Mouse (Mus musculus) liver, embryonic 11.5 days (tissue): ENCODE data around the gene Fbxl3. TPM values are rescaled to one million over a fixed set of nuclear protein-coding genes. Genes with fewer than 3 reads are reported as not detected.

Experiments used
- ATAC-seq: fragments of 200-750 bp; cut with Nextera tagmentation; replicated peaks from 2 replicates; pipeline ENCODE4 v1.8.0; 2017; ENCODE audit warnings: moderate number of reproducible peaks, mild to moderate bottlenecking, moderate TSS enrichment, moderate library complexity; ENCODE audit not compliant: low FRiP score
- DNase-seq: peaks from one replicate; pipeline ENCODE4 v3.0.0-alpha.2; 2017; ENCODE audit warnings: low spot score
- H3K27ac ChIP-seq: fragments of 300-500 bp; sonication (generic); 2 replicates; pipeline ENCODE4 v1.5.1; 2014; ENCODE audit warnings: mild to moderate bottlenecking, low read depth, low read length, control low read depth
- H3K27me3 ChIP-seq: fragments of 300-500 bp; sonication (generic); replicated peaks from 2 replicates; pipeline ENCODE4 v1.6.1; 2014; ENCODE audit warnings: low read length, mixed read lengths; ENCODE audit not compliant: control insufficient read depth, insufficient read depth
- H3K36me3 ChIP-seq: fragments of 300-500 bp; sonication (generic); 2 replicates; pipeline ENCODE4 v1.6.1; 2014; ENCODE audit warnings: mild to moderate bottlenecking, low read length, moderate library complexity, mixed read lengths; ENCODE audit not compliant: control insufficient read depth, insufficient read depth
- H3K4me1 ChIP-seq: fragments of 300-500 bp; sonication (generic); replicated peaks from 2 replicates; pipeline ENCODE4 v1.6.1; 2014; ENCODE audit warnings: low read length, mixed read lengths; ENCODE audit not compliant: control insufficient read depth, insufficient read depth
- H3K4me2 ChIP-seq: fragments of 300-500 bp; sonication (generic); 2 replicates; pipeline ENCODE4 v1.6.1; 2014; ENCODE audit warnings: mild to moderate bottlenecking, control low read depth, moderate library complexity
- H3K4me3 ChIP-seq: fragments of 300-500 bp; sonication (generic); 2 replicates; pipeline ENCODE4 v1.5.1; 2014; ENCODE audit warnings: low read depth, low read length, control low read depth
- H3K9ac ChIP-seq: fragments of 300-500 bp; sonication (generic); 2 replicates; pipeline ENCODE4 v1.6.1; 2014; ENCODE audit warnings: low read depth, low read length, control low read depth
- H3K9me3 ChIP-seq: fragments of 300-500 bp; sonication (generic); 2 replicates; pipeline ENCODE4 v1.6.1; 2016; ENCODE audit warnings: low read length, inconsistent platforms, mixed read lengths; ENCODE audit not compliant: control insufficient read depth
- WGBS: fragments of 180-500 bp; shearing (Covaris S2); extraction: QIAGEN DNeasy Blood & Tissue Kit; methylation state at CpG from one replicate; pipeline ENCODE4 v1.1.7; 2014; 5-methylcytosine and 5-hydroxymethylcytosine counted together
- polyA plus RNA-seq: library from polyadenylated mRNA; unstranded; fragments of >200 nt; fragmentation: Nextera tagmentation; extraction: Ambion mirVana; gene quantifications from 2 replicates; pipeline ENCODE4 v1.2.1, GENCODE M21; 2014

The Fbxl3 gene
- polyA plus RNA-seq, 1 experiment from 2014 or later: 15.1 TPM

- H3K36me3 ChIP-seq: no peaks in the 10 kb centered on the region
- no peak overlapping the region for H3K4me2 ChIP-seq
- WGBS: 73% methylated on average over 3 of the region's 3 CpGs
- no peak for DNase-seq
- H3K27ac ChIP-seq: no peak overlapping the region
- ATAC-seq: no peak
- H3K9me3 ChIP-seq: no peaks in the 10 kb centered on the region
- H3K4me1 ChIP-seq: no peaks in the 10 kb centered on the region
- no peak overlapping the region for H3K4me3 ChIP-seq
- no peaks in the 10 kb centered on the region for H3K27me3 ChIP-seq
- H3K9ac ChIP-seq: no peak overlapping the region
These were observed 62.4 kb downstream of the Fbxl3 start for GRCm38 (mm10) chr14:103037016-103037415.

GRCm38 (mm10) chr14:103034076-103034475 is 65.3 kb downstream of the Fbxl3 start:
- no peak overlapping the region for H3K4me2 ChIP-seq
- 84% methylated on average over 9 of the region's 9 CpGs for WGBS
- no peak overlapping the region for H3K9ac ChIP-seq
- no peak overlapping the region for H3K4me3 ChIP-seq
- H3K27me3 ChIP-seq: no peaks in the 10 kb centered on the region
- no peaks in the 10 kb centered on the region for H3K4me1 ChIP-seq
- no peaks in the 10 kb centered on the region for H3K36me3 ChIP-seq
- H3K27ac ChIP-seq: no peak overlapping the region
- DNase-seq (no peak), ATAC-seq (no peak)
- no peaks in the 10 kb centered on the region for H3K9me3 ChIP-seq

GRCm38 (mm10) chr14:103033271-103033823 is 66.0 kb downstream of the Fbxl3 start:
- Histone ChIP-seq H3K27me3 (no peaks in the 10 kb centered on the region), H3K4me3 (no peak overlapping the region), H3K4me1 (no peaks in the 10 kb centered on the region), H3K9me3 (no peaks in the 10 kb centered on the region), H3K27ac (no peak overlapping the region), H3K4me2 (no peak overlapping the region), H3K9ac (no peak overlapping the region), H3K36me3 (no peaks in the 10 kb centered on the region)
- 57% methylated on average over 10 of the region's 10 CpGs for WGBS
- DNase-seq (no peak), ATAC-seq (peak; percentile 41; the same call in 1 of the 2 replicates)

Other genes starting within 250 kb of the Fbxl3 start
- gene Kctd12, start 116.9 kb downstream of the Fbxl3 start, polyA plus RNA-seq: 5.8 TPM in 2 replicates
- gene Acod1, start 52.6 kb downstream of the Fbxl3 start, polyA plus RNA-seq: 0.16 and 0.25 TPM in 2 replicates
- 29.4 and 31.8 TPM in 2 replicates for gene Cln5, start 29.4 kb downstream of the Fbxl3 start, polyA plus RNA-seq
- 16.6 and 17.7 TPM in 2 replicates for gene Mycbp2, start 247.2 kb upstream of the Fbxl3 start, polyA plus RNA-seq